Mouse (Mus musculus) spleen, adult 12 weeks (tissue): ENCODE measurements around the gene Clmn.
"Not testable (repeated sequence)": the region's sequence is repeated elsewhere in the genome, so short reads cannot be mapped to it uniquely, and the experiment has no call there.

Experiments
- DNase-seq: peaks from one replicate; pipeline ENCODE4 v3.0.0; 2022; ENCODE audit warnings: low spot score

Clmn gene

DNA sequence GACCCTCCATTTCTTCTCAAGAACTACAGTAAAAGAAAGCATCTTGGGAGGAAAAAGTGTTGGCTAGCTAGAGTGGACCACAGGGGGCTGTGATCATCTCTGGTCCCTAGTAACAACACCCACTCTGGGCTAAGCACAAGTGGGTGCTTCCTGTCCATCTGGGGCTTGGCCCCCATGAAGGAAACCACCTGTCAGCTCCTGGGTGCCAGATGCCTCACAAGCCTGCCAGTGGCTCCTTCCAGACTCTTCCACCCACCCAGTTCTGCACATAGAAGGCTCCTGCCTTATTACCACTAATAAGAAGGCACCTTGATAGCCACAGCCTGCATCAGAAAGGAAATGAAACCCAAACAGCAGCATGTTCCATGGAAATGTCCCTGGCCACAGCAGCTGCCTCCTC lies 26.4 kb downstream of the Clmn start:
- no peak for DNase-seq

- DNase-seq: no peak
Observed at GRCm38 (mm10) chr12:104837957-104838401, 26.9 kb downstream of the Clmn start.

- DNase-seq: no peak
Observed at GRCm38 (mm10) chr12:104837111-104837837, 27.6 kb downstream of the Clmn start.

GRCm38 (mm10) chr12:104836230-104836629 lies 28.6 kb downstream of the Clmn start:
- no peak for DNase-seq

GRCm38 (mm10) chr12:104835369-104836094 lies 29.3 kb downstream of the Clmn start:
- no peak for DNase-seq

DNA sequence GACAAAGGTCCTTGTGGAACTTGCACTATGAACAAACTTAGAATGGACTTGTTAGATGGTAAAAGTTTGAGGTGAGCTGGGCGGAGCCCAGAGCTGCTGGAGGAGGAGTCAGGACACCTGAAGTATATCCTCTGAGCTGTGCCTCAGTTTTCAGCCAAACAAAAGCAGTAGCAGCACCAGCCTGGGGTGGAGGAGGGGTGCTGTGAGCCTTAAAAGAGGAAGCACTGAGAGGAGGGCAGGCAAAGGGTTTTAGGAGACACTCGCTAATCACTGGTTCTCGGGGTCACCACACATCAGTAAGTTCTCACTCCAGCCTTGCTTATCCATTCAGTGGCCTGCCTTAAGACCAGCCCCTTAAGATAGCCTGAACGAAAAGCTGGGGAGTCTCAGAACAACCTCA lies 30.1 kb downstream of the Clmn start:
- no peak for DNase-seq

- no peak for DNase-seq
Observed at GRCm38 (mm10) chr12:104830666-104831435, 34.0 kb downstream of the Clmn start.

- DNase-seq: no peak
Observed at GRCm38 (mm10) chr12:104830283-104830639, 34.6 kb downstream of the Clmn start.

- DNase-seq: no peak
Observed at GRCm38 (mm10) chr12:104829596-104830282, 35.1 kb downstream of the Clmn start.

- not testable (repeated sequence) for DNase-seq
Observed at GRCm38 (mm10) chr12:104828986-104829385, 35.9 kb downstream of the Clmn start.

DNA sequence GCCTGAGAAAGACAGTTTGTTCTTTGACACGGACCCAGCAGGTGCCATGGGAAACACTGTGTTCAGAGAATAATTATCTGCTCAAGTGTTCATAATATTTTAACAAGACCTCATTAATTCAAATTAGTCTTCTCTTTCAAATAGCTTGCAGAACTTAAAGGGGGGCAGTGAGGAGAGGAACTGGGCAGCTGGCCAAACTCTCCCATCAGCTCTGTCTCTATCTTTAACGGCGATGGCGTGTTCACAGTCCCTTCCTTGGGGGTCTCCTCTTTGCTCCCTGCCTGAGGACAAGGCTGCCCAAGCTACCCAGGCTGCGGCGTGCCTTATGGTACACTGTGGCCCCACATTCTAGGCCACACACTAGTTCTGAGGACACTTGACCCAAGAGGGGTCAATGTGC lies 37.2 kb downstream of the Clmn start:
- DNase-seq: no peak

DNA sequence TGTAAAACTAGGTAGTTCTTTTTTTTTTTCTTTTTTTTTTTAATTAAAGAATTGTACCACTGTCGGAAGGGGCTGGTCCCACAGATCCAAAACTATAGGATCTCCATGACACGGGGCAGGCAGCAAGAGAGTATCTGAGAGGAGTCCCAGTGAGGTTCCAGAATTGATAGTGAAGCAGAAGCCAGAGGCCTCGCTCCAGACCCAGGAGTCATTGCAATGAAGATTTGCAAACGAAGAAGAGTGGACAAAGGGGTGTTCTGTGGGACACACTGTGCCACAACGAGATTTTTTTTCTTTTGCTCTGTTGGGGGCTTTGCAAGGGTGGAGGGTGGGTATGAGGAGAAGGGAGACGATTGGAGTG lies 40.0 kb downstream of the Clmn start:
- DNase-seq: no peak

DNA sequence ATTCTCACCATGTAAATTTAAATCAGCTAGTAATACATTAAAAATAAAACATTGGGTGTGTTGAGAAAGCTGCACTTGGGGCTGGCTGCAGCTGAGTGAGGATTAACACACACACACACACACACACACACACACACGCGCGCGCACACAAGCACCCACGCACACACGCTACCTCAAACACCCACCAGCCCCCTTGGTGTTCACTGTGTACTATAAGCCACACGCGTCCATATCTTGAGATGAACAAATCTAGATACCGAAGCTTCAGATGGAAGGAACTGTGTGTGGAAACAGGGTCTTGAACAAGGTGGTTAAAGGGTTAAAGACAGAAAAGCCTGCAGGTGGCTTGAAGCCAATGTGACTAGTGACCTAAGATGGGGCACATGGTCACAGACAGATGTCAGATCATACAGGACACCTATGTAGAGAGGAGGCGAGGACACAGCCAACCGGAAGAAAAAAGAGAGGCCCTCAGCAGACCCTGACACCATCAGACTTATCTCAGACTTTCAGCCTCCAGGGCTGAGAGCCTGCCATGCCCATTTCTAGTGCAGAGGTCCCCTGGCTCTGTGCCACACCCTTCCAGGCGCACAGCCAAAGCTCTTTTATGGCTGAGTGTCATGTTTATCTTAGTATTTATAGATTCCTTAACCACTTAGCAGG lies 40.5 kb downstream of the Clmn start:
- peak; percentile 75 for DNase-seq

- DNase-seq: no peak
Observed at GRCm38 (mm10) chr12:104823722-104824121, 41.2 kb downstream of the Clmn start.

- no peak for DNase-seq
Observed at GRCm38 (mm10) chr12:104822838-104823599, 41.9 kb downstream of the Clmn start.

DNA sequence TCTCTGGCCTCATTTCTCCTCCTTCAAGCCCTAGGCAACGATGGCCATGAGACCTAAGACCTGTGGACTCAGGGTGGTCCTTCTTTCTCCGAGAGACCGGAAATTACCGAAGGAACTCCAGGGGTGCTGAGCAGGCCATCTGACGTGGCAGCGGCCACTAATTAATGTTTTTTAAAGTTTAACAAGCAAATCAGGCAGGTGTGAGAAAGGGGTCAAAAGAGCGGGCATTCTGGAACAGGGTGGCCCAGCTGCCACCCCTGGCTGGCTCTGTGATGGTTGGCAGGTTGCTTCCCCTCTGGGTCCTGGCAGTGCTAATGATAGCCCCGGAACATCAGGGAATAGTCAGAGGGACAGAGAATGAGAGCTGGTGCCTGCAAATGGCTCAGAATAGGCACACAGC lies 42.7 kb downstream of the Clmn start:
- no peak for DNase-seq

GRCm38 (mm10) chr12:104820061-104820460 lies 44.8 kb downstream of the Clmn start:
- no peak for DNase-seq

DNA sequence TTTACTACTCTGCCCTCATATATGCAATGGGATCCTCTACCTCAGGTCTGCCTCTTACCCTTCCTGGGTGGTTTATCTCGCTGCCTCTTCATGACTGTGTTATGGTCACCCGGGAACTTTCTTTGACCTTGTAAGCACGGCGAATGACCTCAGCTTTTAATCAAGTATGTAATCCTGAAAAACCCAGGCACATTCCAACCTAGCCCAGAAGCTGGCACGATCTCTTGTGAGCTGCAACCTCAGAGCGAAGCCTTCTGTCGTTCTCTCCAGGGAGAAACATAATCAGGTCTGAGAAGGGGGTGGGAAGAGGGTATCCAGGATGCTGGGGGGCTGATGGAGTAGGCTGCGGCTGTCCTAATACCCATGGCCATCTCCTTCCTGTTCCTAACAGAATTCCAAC lies 45.8 kb downstream of the Clmn start:
- no peak for DNase-seq

DNA sequence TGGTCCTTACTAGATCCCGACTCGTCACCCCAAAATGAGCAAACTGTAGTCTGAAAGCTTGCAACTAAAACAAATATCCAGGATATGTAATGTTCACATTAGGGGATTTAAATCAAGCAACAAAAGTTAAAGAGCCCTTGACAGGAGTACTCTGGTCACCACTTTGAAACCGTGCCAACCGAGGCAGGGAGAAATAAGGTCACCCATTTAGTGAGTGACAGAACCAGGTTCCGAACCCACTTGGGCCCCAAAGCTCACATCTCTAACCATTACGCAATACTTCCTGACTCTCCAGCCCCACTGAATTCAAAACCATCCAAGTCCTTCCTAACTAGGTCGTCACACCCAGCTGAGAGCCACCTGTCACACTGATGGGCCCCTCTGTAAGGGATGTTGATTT lies 46.8 kb downstream of the Clmn start:
- DNase-seq: no peak

GRCm38 (mm10) chr12:104817172-104817866 lies 47.6 kb downstream of the Clmn start:
- DNase-seq: no peak
